Mouse (Mus musculus): ENCODE measurements around the gene Arhgef12. TPM values are rescaled to one million over a fixed set of nuclear protein-coding genes. Genes with fewer than 3 reads are reported as not detected.

Gene Arhgef12
- total RNA-seq, 1 experiment from 2014 or later = 3.0 TPM

GRCm38 (mm10) chr9:42962506-42962905, 144.5 kb downstream of the Arhgef12 start:
- ATAC-seq (replicated peaks; ENCODE audit: insufficient number of reproducible peaks, low FRiP score, low TSS enrichment, poor library complexity, severe bottlenecking) = no peak

DNA sequence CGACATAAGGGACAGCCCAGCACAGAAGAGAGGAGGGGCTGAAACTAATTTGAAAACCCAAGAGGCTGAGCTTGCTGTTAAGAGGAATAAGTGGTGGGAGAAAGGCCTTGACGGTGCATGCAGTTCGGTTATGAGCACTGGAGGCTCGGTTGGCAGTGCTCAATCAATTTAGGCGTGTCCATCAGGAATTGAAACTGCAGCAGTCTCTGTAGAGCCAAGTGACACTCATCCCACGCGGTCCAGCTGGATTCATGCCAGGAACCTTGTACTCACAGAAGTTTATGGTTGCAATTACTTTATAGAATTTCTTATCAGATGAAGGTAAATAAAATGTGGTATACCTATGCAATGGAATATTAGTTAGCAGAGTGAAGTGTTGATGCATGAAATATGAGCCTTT, 148.6 kb downstream of the Arhgef12 start:
- no peak for ATAC-seq (replicated peaks; ENCODE audit: insufficient number of reproducible peaks, low FRiP score, low TSS enrichment, poor library complexity, severe bottlenecking)

DNA sequence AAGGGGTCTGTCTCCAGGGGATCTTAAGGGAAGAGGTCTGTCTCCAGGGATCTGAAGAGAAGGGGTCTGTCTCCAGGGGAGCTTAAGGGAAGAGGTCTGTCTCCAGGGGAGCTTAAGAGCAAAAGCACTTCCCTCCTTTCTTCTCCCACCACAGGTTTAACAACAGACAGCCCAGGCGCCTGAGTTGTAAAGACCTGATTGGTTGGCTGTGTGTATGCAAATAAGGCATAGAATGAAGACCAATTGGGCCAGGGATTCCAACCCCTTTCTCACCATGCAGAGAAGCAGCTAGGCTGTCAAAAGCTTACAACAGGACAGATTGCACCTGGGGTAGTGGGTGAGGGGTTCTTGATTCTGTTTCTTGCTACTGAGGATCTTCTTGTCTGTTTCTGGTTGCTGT, 158.7 kb downstream of the Arhgef12 start:
- ATAC-seq (replicated peaks; ENCODE audit: insufficient number of reproducible peaks, low FRiP score, low TSS enrichment, poor library complexity, severe bottlenecking) = no peak

DNA sequence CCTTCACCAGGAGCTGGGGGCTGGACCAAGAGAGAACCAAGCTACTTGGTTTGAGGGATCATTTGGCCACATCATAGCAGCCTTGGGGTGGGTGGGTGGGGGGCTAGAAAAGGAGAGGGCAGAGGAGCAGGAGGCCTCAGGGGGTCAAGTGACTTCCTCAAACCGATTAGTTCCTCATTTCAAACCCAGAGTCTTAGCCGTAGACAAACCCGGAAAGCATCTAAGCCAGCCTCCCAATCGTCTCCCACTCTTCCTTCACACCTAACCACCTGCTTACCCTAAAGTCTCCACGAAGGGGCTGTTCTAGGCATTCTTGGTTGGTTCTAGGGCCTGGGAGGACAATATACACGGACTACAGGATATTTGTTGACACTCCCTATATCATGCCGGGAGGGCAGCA, 161.9 kb downstream of the Arhgef12 start:
- no peak for ATAC-seq (replicated peaks; ENCODE audit: insufficient number of reproducible peaks, low FRiP score, low TSS enrichment, poor library complexity, severe bottlenecking)

GRCm38 (mm10) chr9:42944536-42945006, 162.5 kb downstream of the Arhgef12 start:
- peak; percentile 38 for ATAC-seq (replicated peaks; ENCODE audit: insufficient number of reproducible peaks, low FRiP score, low TSS enrichment, poor library complexity, severe bottlenecking)

- no peak for ATAC-seq (replicated peaks; ENCODE audit: insufficient number of reproducible peaks, low FRiP score, low TSS enrichment, poor library complexity, severe bottlenecking)
These were observed 163.1 kb downstream of the Arhgef12 start, which contains the start of gene Grik4 for GRCm38 (mm10) chr9:42943781-42944535. Gene Grik4, minus strand, starts transcription at chr9:42944493.

GRCm38 (mm10) chr9:42943057-42943529, 163.9 kb downstream of the Arhgef12 start:
- ATAC-seq (replicated peaks; ENCODE audit: insufficient number of reproducible peaks, low FRiP score, low TSS enrichment, poor library complexity, severe bottlenecking) = 0 out of 2 replicates have a peak, but pooled peaks have one; percentile 20

DNA sequence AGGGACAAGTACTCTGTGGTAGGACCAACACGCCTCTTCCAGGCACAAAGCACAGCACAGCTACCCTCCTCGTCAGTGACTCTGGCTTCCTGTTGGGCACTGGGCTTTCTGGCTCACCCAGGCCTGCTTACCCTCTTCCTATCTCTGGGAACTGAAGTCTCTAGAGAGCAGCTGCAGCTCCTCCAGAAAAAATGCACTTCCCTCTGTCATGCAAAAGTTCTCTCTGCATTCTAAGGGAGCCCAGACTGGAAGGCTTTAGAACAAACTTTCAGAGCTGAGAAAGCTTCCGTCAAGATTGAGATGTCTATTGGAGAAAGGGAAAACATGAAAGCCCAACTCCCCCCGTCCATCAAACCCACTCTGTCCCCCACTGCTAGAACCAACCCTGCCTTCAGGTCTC, 164.9 kb downstream of the Arhgef12 start:
- no peak for ATAC-seq (replicated peaks; ENCODE audit: insufficient number of reproducible peaks, low FRiP score, low TSS enrichment, poor library complexity, severe bottlenecking)

DNA sequence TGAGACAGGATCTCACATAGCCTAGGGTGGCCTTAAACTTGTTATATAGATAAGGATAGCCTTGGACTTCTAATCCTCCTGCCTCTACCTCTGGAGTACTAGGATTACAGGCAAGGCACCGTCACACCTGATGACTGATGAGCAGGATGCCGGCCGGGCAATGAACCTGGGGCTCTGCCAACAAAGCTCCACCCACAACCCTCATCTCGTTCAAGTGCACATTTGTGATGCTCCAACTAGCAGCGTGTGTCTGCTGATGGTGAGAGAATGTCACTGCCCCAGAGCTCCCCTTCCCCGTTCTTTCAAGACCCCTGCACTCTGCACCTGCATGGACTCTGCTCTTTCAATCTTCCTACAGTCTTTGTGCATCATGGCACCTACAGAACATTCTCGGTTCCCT, 174.9 kb downstream of the Arhgef12 start:
- ATAC-seq (replicated peaks; ENCODE audit: insufficient number of reproducible peaks, low FRiP score, low TSS enrichment, poor library complexity, severe bottlenecking) = no peak

DNA sequence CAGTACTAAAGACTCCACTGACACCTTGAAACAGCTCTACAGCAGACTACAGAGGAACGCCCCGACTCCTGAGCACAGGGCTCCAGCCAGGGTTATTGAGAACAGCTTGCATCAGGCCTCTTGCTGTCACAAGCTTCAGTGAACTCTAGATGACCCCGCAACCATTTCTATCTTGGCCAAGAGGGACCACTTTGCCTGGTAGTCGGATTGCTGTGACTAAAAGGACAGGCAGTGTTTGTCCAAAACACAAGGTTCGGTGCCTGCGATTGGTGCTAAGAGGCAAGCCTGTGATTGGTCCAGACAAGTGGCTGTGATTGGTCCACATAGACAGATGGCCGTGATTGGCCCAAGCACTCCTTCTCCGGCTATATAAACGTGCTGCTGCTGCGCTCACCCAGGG, 179.5 kb downstream of the Arhgef12 start:
- ATAC-seq (replicated peaks; ENCODE audit: insufficient number of reproducible peaks, low FRiP score, low TSS enrichment, poor library complexity, severe bottlenecking) = no peak

GRCm38 (mm10) chr9:42926564-42926963, 180.5 kb downstream of the Arhgef12 start:
- ATAC-seq (replicated peaks; ENCODE audit: insufficient number of reproducible peaks, low FRiP score, low TSS enrichment, poor library complexity, severe bottlenecking) = no peak

DNA sequence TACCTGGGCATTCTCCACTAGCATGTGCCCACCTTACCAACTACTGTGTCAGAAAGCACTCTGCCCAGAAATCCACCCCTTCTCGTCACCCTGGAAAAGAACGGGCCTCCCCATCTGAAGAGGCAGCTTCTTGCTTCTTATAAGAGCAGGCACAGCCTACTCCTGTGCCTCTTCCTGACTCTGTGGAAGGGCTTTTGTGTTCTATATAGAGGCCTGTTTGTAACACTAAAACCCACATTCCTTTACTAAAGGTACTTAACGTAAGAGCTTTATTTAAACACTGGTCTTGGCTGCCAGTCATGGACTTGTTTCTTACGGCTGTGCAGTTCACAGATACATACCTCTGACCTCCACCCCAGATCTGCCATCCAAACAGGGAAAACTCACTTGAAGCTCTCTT, 185.2 kb downstream of the Arhgef12 start:
- no peak for ATAC-seq (replicated peaks; ENCODE audit: insufficient number of reproducible peaks, low FRiP score, low TSS enrichment, poor library complexity, severe bottlenecking)

DNA sequence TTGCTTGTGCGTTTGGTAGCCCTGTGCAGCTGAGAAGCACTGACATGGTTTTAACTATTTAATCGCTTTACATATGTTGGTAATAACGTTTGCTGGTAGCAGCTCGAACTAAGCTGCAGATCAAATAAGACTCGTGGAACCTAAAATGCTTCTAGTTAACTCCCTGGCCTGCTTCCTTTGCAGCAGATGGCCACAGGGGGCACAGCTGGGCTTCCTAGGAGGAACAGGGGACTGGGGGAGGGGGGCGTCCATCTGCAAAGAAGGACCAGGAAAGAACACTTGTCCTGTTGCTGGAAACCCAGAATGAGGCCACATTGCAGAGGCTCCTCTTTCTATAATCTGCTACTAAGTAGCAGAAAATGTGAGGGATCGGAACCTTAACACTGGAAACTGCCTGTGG, 186.8 kb downstream of the Arhgef12 start:
- no peak for ATAC-seq (replicated peaks; ENCODE audit: insufficient number of reproducible peaks, low FRiP score, low TSS enrichment, poor library complexity, severe bottlenecking)

DNA sequence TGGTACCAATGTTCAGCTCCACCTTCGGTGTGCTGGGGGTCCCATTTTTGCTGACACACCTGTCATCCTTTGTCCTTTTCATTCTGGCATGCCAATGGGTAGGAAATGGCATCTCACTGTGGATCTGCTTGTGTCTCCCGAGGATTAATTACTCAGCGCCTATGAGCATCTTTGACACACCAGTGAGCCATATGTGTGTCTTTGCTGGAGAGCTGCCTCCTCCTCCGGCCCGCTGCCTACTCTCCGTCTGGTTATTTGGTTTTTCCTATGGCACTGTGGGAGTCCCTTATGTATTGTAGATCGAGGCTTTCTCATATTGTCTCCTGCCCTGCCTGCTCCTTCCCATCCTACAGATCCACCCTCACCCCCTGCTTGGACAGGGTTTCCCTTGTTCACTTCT, 189.1 kb downstream of the Arhgef12 start:
- no peak for ATAC-seq (replicated peaks; ENCODE audit: insufficient number of reproducible peaks, low FRiP score, low TSS enrichment, poor library complexity, severe bottlenecking)

Other genes starting within 250 kb of the Arhgef12 start
- gene Grik4, start 162.7 kb downstream of the Arhgef12 start, total RNA-seq (2017) = not detected in 3 replicates
- gene Tmem136, start 9.3 kb upstream of the Arhgef12 start, total RNA-seq (2017) = 0.29 TPM in 1 of 3 replicates, not detected in the others
- gene Pou2f3, start 103.1 kb upstream of the Arhgef12 start, total RNA-seq (2017) = not detected in 3 replicates
- 0.10 to 0.43 TPM in 2 of 3 replicates, not detected in the other for gene Oaf, start 132.7 kb upstream of the Arhgef12 start, total RNA-seq (2017)
- not detected in 3 replicates for gene Trim29, start 203.6 kb upstream of the Arhgef12 start, total RNA-seq (2017)

All from monocyte, adult 5-6 weeks (primary cell).